Mouse (Mus musculus) E14TG2a.4 (cell line): ENCODE measurements at regions not wholly inside any gene's neighbourhood (a gene's known extent, or its start where the extent isn't known, plus 50 kb on each side); places are given as distances from the start of the nearest gene placed in this dataset.
"Not testable (repeated sequence)": the region's sequence is repeated elsewhere in the genome, so short reads cannot be mapped to it uniquely, and the experiment has no call there.

Source experiments
- H3K27me3 ChIP-seq: 2 replicates; pipeline ENCODE4 v1.6.1; 2014; ENCODE audit warnings: low read length, control low read depth; ENCODE audit not compliant: insufficient read depth
- H3K36me3 ChIP-seq: 2 replicates; pipeline ENCODE4 v1.6.1; 2014; ENCODE audit warnings: low read length, control low read depth; ENCODE audit not compliant: insufficient read depth
- H3K4me1 ChIP-seq: replicated peaks from 2 replicates; pipeline ENCODE4 v1.6.1; 2014; ENCODE audit warnings: low read depth, low read length, control low read depth
- H3K4me3 ChIP-seq: replicated peaks from 2 replicates; pipeline ENCODE4 v1.5.1; 2014; ENCODE audit warnings: mild to moderate bottlenecking, low read length
- H3K9me3 ChIP-seq: 2 replicates; pipeline ENCODE4 v1.6.1; 2014; ENCODE audit warnings: low read length, control low read depth
- CTCF ChIP-seq: conservative IDR thresholded peaks from 2 replicates; pipeline ENCODE4 v1.5.1; 2014; ENCODE audit warnings: low read length
- NANOG ChIP-seq: IDR thresholded peaks from 2 replicates; pipeline ENCODE4 v1.6.1; 2014; ENCODE audit warnings: borderline replicate concordance, low read length, mixed read lengths
- POU5F1 ChIP-seq: IDR thresholded peaks from 2 replicates; pipeline ENCODE4 v1.6.1; 2014; ENCODE audit warnings: low read length, borderline replicate concordance

DNA sequence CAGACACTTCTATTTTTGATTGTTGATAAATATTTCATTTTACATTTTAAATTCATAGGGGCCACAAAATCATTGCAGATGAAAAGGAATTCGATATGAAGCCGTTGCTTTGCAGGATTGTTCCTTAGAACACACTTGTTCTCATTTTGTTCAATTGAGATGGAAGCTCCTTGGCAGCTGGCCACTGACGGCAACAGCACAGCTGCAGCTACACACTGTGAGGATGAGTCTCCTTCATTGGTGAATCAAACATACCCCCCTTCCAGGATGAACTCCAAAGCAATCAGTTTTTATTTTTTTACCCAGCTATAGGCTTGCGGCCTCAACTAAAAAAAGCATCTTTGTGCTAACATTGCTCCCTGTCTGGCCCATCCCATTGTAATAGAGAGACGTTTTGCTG is 475.1 kb downstream of the Tbl1xr1 start:
- no peaks in the 10 kb centered on the region for H3K36me3 ChIP-seq
- H3K4me1 ChIP-seq, result no peaks in the 10 kb centered on the region
- TF ChIP-seq NANOG (no peak), CTCF (no peak), POU5F1 (no peak)
- H3K4me3 ChIP-seq, result no peak overlapping the region
- H3K27me3 ChIP-seq, result no peaks in the 10 kb centered on the region
- peaks cover 38% of the 10 kb centered on the region for H3K9me3 ChIP-seq

DNA sequence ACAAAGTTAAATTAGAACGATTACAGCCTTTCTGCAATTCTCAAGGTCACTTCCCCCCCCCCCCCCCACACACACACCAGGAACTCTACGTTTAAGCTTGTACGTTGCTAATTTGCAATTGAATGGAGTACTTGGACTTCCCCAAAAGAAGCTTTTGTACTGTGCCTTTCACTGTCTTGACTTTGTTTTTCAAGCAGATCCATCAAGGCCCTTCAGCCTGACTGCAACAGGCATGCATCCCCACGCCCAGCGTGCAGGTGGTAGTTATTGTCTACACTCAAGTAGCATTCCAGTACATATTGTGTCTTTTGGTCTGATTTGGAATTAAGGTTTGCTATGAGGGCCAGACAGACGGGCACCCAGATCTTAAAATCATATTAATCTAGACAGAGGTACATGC is 483.1 kb downstream of the Tbl1xr1 start:
- peaks cover 6% of the 10 kb centered on the region; the same call in 1 of the 2 replicates for H3K36me3 ChIP-seq
- TF ChIP-seq CTCF (no peak), NANOG (peak; percentile 35; the same call in 1 of the 2 replicates), POU5F1 (no peak)
- peaks cover 89% of the 10 kb centered on the region for H3K9me3 ChIP-seq
- H3K4me3 ChIP-seq, result no peak overlapping the region
- no peaks in the 10 kb centered on the region for H3K27me3 ChIP-seq
- no peaks in the 10 kb centered on the region for H3K4me1 ChIP-seq

DNA sequence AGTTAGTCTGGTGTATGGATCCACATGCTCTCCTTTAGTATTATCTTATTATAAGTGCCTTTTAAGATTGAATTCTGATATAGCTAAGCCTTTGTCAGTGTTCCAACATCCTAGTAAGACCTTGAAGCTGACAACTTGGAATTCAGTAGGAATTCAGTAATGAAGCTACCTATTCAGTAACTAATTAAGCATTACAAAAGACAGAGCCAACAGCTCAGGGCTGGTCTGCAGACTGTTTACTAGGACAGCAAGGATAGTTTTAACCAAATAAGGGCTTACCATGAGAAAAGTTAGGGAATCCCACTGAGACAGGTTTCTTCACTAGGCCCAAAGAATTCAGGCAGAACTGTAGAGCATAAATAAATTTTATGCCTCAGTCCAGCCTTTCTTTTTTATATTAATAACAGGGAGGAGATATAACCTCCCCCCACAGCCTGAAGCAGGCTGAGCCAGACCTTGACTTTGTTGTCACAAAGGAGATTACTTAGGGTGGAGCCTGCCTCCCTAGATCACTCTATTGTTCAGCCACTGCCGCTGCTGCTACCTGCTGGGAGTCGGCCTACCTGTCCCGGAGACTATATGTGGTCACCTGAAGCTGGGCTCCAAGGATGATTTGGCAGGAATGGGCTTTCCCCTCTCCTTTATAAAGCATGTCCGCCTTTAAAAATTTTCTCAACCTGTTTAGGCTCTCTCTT is 484.2 kb downstream of the Tbl1xr1 start:
- peak; percentile 35; the same call in 1 of the 2 replicates for TF ChIP-seq NANOG

More for the DNA sequence above, 484.2 kb downstream of the Tbl1xr1 start:
- peaks cover 93% of the 10 kb centered on the region for H3K9me3 ChIP-seq
- H3K36me3 ChIP-seq, H3K4me3 ChIP-seq, H3K27me3 ChIP-seq, H3K4me1 ChIP-seq: not testable (repeated sequence)
